In genomic region chr16:45927601-45928000, GRCm38 (mm10) we compare ENCODE assay signal across 18 mouse cellular contexts. TPM values are rescaled to one million over a fixed set of nuclear protein-coding genes. Genes with fewer than 3 reads are reported as not detected.
DNase-seq lines count a peak whose midpoint lies in the region; ATAC-seq and TF ChIP-seq lines count a peak whose summit lies in the region.
"Had no signal": no experiment of that assay in that cellular context is flagged by ENCODE, and none has a peak within 500 bp of the region (broad histone marks: within the 10 kb centered on the region; RNA-seq: fewer than 3 reads in every experiment).

No protein-coding gene starts in this region.

- H3K27ac ChIP-seq in intestine, embryonic 14.5 days (ENCODE audit: low read depth), result no peak overlapping the region
- no peak overlapping the region for H3K27ac ChIP-seq in intestine, postnatal 0 days (ENCODE audit: low read depth, low read length)
- H3K27ac ChIP-seq in embryonic facial prominence, embryonic 13.5 days, result 0 out of 2 replicates have a peak overlapping the region, but pooled peaks have one; percentile 45
- H3K27ac ChIP-seq: embryonic facial prominence, embryonic 12.5 days; hindbrain, embryonic 15.5 days; kidney, embryonic 15.5 days; limb, embryonic 12.5 days; midbrain, embryonic 13.5 days had no signal

- no peaks in the 10 kb centered on the region for H3K27me3 ChIP-seq in intestine, embryonic 14.5 days (replicated peaks; ENCODE audit: control insufficient read depth, insufficient read depth, low read length)
- H3K27me3 ChIP-seq in intestine, postnatal 0 days (replicated peaks; ENCODE audit: control insufficient read depth, insufficient read depth, low read length), result no peaks in the 10 kb centered on the region
- H3K27me3 ChIP-seq in embryonic facial prominence, embryonic 13.5 days, result no peaks in the 10 kb centered on the region
- H3K27me3 ChIP-seq: embryonic facial prominence, embryonic 12.5 days; hindbrain, embryonic 15.5 days; kidney, embryonic 15.5 days; limb, embryonic 12.5 days; midbrain, embryonic 13.5 days had no signal

- no peak for TF ChIP-seq CTCF in intestine, postnatal 0 days (IDR thresholded peaks at IDR 0.05; ENCODE audit: low read depth)

- no peaks in the 10 kb centered on the region for H3K9me3 ChIP-seq in intestine, embryonic 14.5 days (ENCODE audit: control insufficient read depth, low read length)
- H3K9me3 ChIP-seq in intestine, postnatal 0 days (ENCODE audit: control insufficient read depth), result no peaks in the 10 kb centered on the region
- H3K9me3 ChIP-seq in embryonic facial prominence, embryonic 13.5 days, result no peaks in the 10 kb centered on the region
- H3K9me3 ChIP-seq: embryonic facial prominence, embryonic 12.5 days; hindbrain, embryonic 15.5 days; kidney, embryonic 15.5 days; limb, embryonic 12.5 days; midbrain, embryonic 13.5 days had no signal

- H3K36me3 ChIP-seq in intestine, embryonic 14.5 days (ENCODE audit: control insufficient read depth, insufficient read depth, low read length), result no peaks in the 10 kb centered on the region
- no peaks in the 10 kb centered on the region for H3K36me3 ChIP-seq in intestine, postnatal 0 days (ENCODE audit: control insufficient read depth, insufficient read depth)
- no peaks in the 10 kb centered on the region for H3K36me3 ChIP-seq in embryonic facial prominence, embryonic 13.5 days
- H3K36me3 ChIP-seq: embryonic facial prominence, embryonic 12.5 days; hindbrain, embryonic 15.5 days; kidney, embryonic 15.5 days; limb, embryonic 12.5 days; midbrain, embryonic 13.5 days had no signal

- no peak overlapping the region for H3K4me2 ChIP-seq in intestine, embryonic 14.5 days (ENCODE audit: low read length)
- no peak overlapping the region for H3K4me2 ChIP-seq in intestine, postnatal 0 days (replicated peaks; ENCODE audit: low read depth)
- H3K4me2 ChIP-seq in embryonic facial prominence, embryonic 13.5 days, result no peak overlapping the region
- H3K4me2 ChIP-seq: embryonic facial prominence, embryonic 12.5 days; hindbrain, embryonic 15.5 days; kidney, embryonic 15.5 days; limb, embryonic 12.5 days; midbrain, embryonic 13.5 days had no signal

- intact Hi-C loops in left cerebral cortex, postnatal 25 days (cut with DNase I), result no loop called here

- ATAC-seq in intestine, embryonic 14.5 days (replicated peaks; ENCODE audit: low FRiP score, low TSS enrichment, low read depth), result peak; percentile 64; the same call in 1 of the 2 replicates
- no peak for ATAC-seq in intestine, postnatal 0 days
- ATAC-seq in embryonic facial prominence, embryonic 13.5 days (ENCODE audit: insufficient number of reproducible peaks, insufficient read depth, low FRiP score, low TSS enrichment, low read depth), result no peak
- ATAC-seq: forebrain, embryonic 14.5 days; midbrain, embryonic 13.5 days had no signal

- DNase-seq in intestine, embryonic 14.5 days (ENCODE audit: low spot score), result no peak
- peak; percentile 53 to 76 for DNase-seq in lung, adult 18-20 months
- peak; percentile 37 for DNase-seq in mesoderm, embryonic 11.5 days (ENCODE audit: low read depth, low spot score)
- DNase-seq in left cerebral cortex, postnatal 25 days (ENCODE audit: low spot score in 2 of 2), result no peak
- no peak for DNase-seq in urinary bladder, postnatal 36 days (ENCODE audit: low spot score in 2 of 2)
- no peak for DNase-seq in spleen, postnatal 14 days (ENCODE audit: low spot score in 2 of 2)
- DNase-seq: cerebellum, adult 2 months; gastrocnemius, postnatal 14 days; layer of hippocampus, adult 9-11 months had no signal

- peaks cover 27% of the 10 kb centered on the region for H3K4me1 ChIP-seq in intestine, embryonic 14.5 days (replicated peaks; ENCODE audit: control insufficient read depth, insufficient read depth, low read length)
- H3K4me1 ChIP-seq in intestine, postnatal 0 days (replicated peaks; ENCODE audit: control insufficient read depth, insufficient read depth, low read length), result no peaks in the 10 kb centered on the region
- peaks cover 36% of the 10 kb centered on the region for H3K4me1 ChIP-seq in embryonic facial prominence, embryonic 13.5 days
- H3K4me1 ChIP-seq: hindbrain, embryonic 15.5 days; midbrain, embryonic 13.5 days had no signal

- no peak overlapping the region for H3K9ac ChIP-seq in intestine, embryonic 14.5 days (ENCODE audit: low read length)
- H3K9ac ChIP-seq in intestine, postnatal 0 days (ENCODE audit: low read depth, low read length), result no peak overlapping the region
- H3K9ac ChIP-seq in embryonic facial prominence, embryonic 13.5 days, result no peak overlapping the region
- H3K9ac ChIP-seq: embryonic facial prominence, embryonic 12.5 days; hindbrain, embryonic 15.5 days; kidney, embryonic 15.5 days; limb, embryonic 12.5 days; midbrain, embryonic 13.5 days had no signal

- WGBS in intestine, embryonic 14.5 days, result 10% methylated on average over 3 of the region's 3 CpGs
- whole genome bisulfite sequencing in intestine, postnatal 0 days, result 10% methylated on average over 3 of the region's 3 CpGs
- WGBS in embryonic facial prominence, embryonic 13.5 days, result 42% methylated on average over 3 of the region's 3 CpGs

- no peak overlapping the region for H3K4me3 ChIP-seq in intestine, embryonic 14.5 days (ENCODE audit: low read depth, low read length)
- no peak overlapping the region for H3K4me3 ChIP-seq in intestine, postnatal 0 days (ENCODE audit: low read depth, low read length)
- H3K4me3 ChIP-seq in embryonic facial prominence, embryonic 13.5 days, result no peak overlapping the region
- H3K4me3 ChIP-seq: embryonic facial prominence, embryonic 12.5 days; hindbrain, embryonic 15.5 days; kidney, embryonic 15.5 days; limb, embryonic 12.5 days; midbrain, embryonic 13.5 days had no signal

RNA-seq across cellular contexts. Expression of gene Phldb2, which starts 25.8 kb away (rescaled TPM):
- polyA plus RNA-seq in intestine, embryonic 14.5 days (2014; fragmentation: Nextera tagmentation; extraction: Ambion mirVana), result 35.2 and 43.7 TPM in 2 replicates
- polyA plus RNA-seq in intestine, postnatal 0 days (2015; fragmentation: Nextera tagmentation; extraction: Ambion mirVana), result 9.2 and 9.5 TPM in 2 replicates
- 51.5 and 55.0 TPM in 2 replicates for polyA plus RNA-seq in embryonic facial prominence, embryonic 13.5 days (2015; fragmentation: Nextera tagmentation; extraction: Ambion mirVana)
- total RNA-seq in left cerebral cortex, postnatal 25 days (2021), result 1 to 10 TPM; 8.0 to 8.2 TPM
- total RNA-seq: neutrophil, adult 5-6 weeks had no signal

Comparison
In these comparisons a context has a peak if more than half of its experiments do, and no peak if none do; other contexts are left out.
1. DNase-seq: peak in lung, adult 18-20 months (2 of 2) and mesoderm, embryonic 11.5 days (single experiment); none in intestine, embryonic 14.5 days (single experiment), left cerebral cortex, postnatal 25 days (0 of 2), urinary bladder, postnatal 36 days (0 of 2) and spleen, postnatal 14 days (0 of 2).